Mouse (Mus musculus): ENCODE data around the gene Eefsec. TPM values are rescaled to one million over a fixed set of nuclear protein-coding genes. Genes with fewer than 3 reads are reported as not detected.

Gene Eefsec
- polyA plus RNA-seq, 1 experiment = 18.7 TPM

DNA sequence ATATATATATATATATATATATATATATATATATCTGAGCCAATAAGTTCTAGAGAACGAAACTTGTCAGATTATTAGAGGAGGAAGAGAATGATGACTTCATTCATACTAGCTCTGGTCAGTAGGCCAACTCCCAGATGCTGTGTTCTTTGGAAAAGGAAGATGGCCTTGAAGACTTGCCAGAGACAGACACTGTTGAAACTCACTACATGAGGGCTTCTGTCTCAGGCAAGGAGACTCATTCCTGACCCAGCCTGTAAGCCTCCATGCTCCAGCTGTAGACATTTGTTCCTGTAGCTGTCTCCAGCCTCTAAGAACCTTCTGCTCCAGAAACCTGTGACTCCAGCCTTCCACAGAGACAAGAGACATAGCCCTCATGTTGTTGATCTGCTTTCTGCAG, 85.2 kb downstream of the Eefsec start:
- no peaks in the 10 kb centered on the region for H3K36me3 ChIP-seq (ENCODE audit: control insufficient read depth, insufficient read depth, low read length, poor library complexity, severe bottlenecking)
- no peak overlapping the region for H3K9ac ChIP-seq (ENCODE audit: low read depth, poor library complexity, severe bottlenecking)
- no peak overlapping the region for H3K4me3 ChIP-seq (ENCODE audit: low read depth, low read length)
- no peak for TF ChIP-seq POLR2A (IDR thresholded peaks at IDR 0.05; ENCODE audit: insufficient read depth, low read length)
- no peak for TF ChIP-seq CTCF (IDR thresholded peaks at IDR 0.05; ENCODE audit: low read depth, low read length)
- no peak for TF ChIP-seq EP300 (IDR thresholded peaks at IDR 0.05; ENCODE audit: insufficient read depth, low read depth, low read length)
- H3K27ac ChIP-seq (ENCODE audit: insufficient read depth, low read length) = no peak overlapping the region
- H3K9me3 ChIP-seq (replicated peaks; ENCODE audit: control insufficient read depth, insufficient read depth, low read length, poor library complexity, severe bottlenecking) = no peaks in the 10 kb centered on the region
- no peaks in the 10 kb centered on the region for H3K4me1 ChIP-seq (ENCODE audit: control insufficient read depth, insufficient read depth, low read length)
- no peaks in the 10 kb centered on the region for H3K27me3 ChIP-seq (ENCODE audit: control insufficient read depth, insufficient read depth, low read length, poor library complexity, severe bottlenecking)

DNA sequence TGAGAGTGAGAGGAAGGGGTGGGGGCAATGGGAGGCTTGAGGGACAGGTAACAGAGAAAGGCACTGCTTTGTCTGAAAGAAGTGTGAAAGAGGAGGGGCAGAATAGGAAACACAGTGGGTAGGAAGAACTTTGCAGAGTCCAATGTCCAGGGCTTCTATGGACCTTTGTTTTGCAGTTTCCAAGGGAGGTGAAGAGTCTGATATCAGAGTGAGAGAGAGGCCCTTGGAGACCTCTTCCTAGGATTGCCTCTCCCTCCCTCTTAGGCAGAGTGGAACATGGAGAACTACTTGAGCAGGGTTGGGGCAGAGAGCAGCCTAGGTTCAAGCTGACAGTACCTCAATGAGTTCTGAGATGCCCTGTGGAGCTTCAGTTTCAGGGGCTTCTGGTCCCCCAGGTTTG, 88.1 kb downstream of the Eefsec start:
- H3K4me3 ChIP-seq (ENCODE audit: low read depth, low read length) = no peak overlapping the region
- no peak overlapping the region for H3K27ac ChIP-seq (ENCODE audit: insufficient read depth, low read length)
- TF ChIP-seq CTCF (IDR thresholded peaks at IDR 0.05; ENCODE audit: low read depth, low read length) = no peak
- no peak for TF ChIP-seq POLR2A (IDR thresholded peaks at IDR 0.05; ENCODE audit: insufficient read depth, low read length)
- no peak for TF ChIP-seq EP300 (IDR thresholded peaks at IDR 0.05; ENCODE audit: insufficient read depth, low read depth, low read length)
- H3K9ac ChIP-seq (ENCODE audit: low read depth, poor library complexity, severe bottlenecking) = no peak overlapping the region
- no peaks in the 10 kb centered on the region for H3K27me3 ChIP-seq (ENCODE audit: control insufficient read depth, insufficient read depth, low read length, poor library complexity, severe bottlenecking)
- H3K4me1 ChIP-seq (ENCODE audit: control insufficient read depth, insufficient read depth, low read length) = no peaks in the 10 kb centered on the region
- no peaks in the 10 kb centered on the region for H3K36me3 ChIP-seq (ENCODE audit: control insufficient read depth, insufficient read depth, low read length, poor library complexity, severe bottlenecking)
- H3K9me3 ChIP-seq (replicated peaks; ENCODE audit: control insufficient read depth, insufficient read depth, low read length, poor library complexity, severe bottlenecking) = no peaks in the 10 kb centered on the region

DNA sequence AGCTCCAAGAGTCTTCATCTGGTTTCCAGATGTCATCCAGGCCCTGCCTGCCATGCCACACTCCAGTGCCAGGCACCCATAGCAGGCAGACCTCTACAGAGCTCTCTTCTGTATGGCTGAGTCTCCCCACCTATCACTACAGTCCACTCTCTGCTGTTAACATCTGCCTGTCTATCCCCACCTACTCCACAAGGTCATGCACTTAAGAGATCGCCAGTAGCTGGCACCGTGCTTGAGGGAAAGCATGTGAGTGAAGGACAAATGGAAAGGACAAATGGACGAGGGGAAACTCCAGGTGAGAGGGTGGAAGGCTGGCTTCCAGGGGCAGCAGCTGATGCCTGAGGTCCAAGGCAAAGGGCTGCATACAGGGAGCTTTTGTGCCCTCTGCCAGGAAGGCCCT, 90.5 kb downstream of the Eefsec start:
- no peaks in the 10 kb centered on the region for H3K9me3 ChIP-seq (replicated peaks; ENCODE audit: control insufficient read depth, insufficient read depth, low read length, poor library complexity, severe bottlenecking)
- H3K9ac ChIP-seq (ENCODE audit: low read depth, poor library complexity, severe bottlenecking) = no peak overlapping the region
- no peak overlapping the region for H3K4me3 ChIP-seq (ENCODE audit: low read depth, low read length)
- H3K36me3 ChIP-seq (ENCODE audit: control insufficient read depth, insufficient read depth, low read length, poor library complexity, severe bottlenecking) = no peaks in the 10 kb centered on the region
- no peaks in the 10 kb centered on the region for H3K27me3 ChIP-seq (ENCODE audit: control insufficient read depth, insufficient read depth, low read length, poor library complexity, severe bottlenecking)
- H3K27ac ChIP-seq (ENCODE audit: insufficient read depth, low read length) = no peak overlapping the region
- TF ChIP-seq POLR2A (IDR thresholded peaks at IDR 0.05; ENCODE audit: insufficient read depth, low read length) (no peak), EP300 (IDR thresholded peaks at IDR 0.05; ENCODE audit: insufficient read depth, low read depth, low read length) (no peak), CTCF (IDR thresholded peaks at IDR 0.05; ENCODE audit: low read depth, low read length) (no peak)
- no peaks in the 10 kb centered on the region for H3K4me1 ChIP-seq (ENCODE audit: control insufficient read depth, insufficient read depth, low read length)

DNA sequence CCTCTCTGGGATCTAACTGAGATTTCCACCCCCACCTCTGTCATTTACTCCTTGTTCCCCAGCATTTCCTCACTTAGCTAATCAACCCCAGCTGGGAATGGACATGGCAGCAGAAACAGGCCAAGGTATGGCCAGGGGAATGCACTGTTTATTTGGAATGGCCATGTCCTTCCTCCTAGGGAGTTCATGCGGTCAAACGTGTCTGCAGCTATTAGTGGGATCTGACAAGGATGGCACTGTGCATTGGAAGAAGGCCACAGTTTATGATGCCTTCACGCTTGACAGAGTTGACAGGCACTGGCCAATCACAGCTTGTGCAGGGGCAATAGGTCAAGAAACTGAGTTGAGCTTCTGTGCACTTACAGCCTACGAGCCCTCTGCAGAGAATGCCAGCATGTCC, 93.8 kb downstream of the Eefsec start:
- no peak for TF ChIP-seq EP300 (IDR thresholded peaks at IDR 0.05; ENCODE audit: insufficient read depth, low read depth, low read length)
- TF ChIP-seq CTCF (IDR thresholded peaks at IDR 0.05; ENCODE audit: low read depth, low read length) = no peak
- TF ChIP-seq POLR2A (IDR thresholded peaks at IDR 0.05; ENCODE audit: insufficient read depth, low read length) = no peak
- H3K27ac ChIP-seq (ENCODE audit: insufficient read depth, low read length) = no peak overlapping the region
- no peak overlapping the region for H3K4me3 ChIP-seq (ENCODE audit: low read depth, low read length)
- H3K27me3 ChIP-seq (ENCODE audit: control insufficient read depth, insufficient read depth, low read length, poor library complexity, severe bottlenecking) = no peaks in the 10 kb centered on the region
- no peaks in the 10 kb centered on the region for H3K36me3 ChIP-seq (ENCODE audit: control insufficient read depth, insufficient read depth, low read length, poor library complexity, severe bottlenecking)
- H3K9me3 ChIP-seq (replicated peaks; ENCODE audit: control insufficient read depth, insufficient read depth, low read length, poor library complexity, severe bottlenecking) = no peaks in the 10 kb centered on the region
- H3K9ac ChIP-seq (ENCODE audit: low read depth, poor library complexity, severe bottlenecking) = no peak overlapping the region
- H3K4me1 ChIP-seq (ENCODE audit: control insufficient read depth, insufficient read depth, low read length) = no peaks in the 10 kb centered on the region

DNA sequence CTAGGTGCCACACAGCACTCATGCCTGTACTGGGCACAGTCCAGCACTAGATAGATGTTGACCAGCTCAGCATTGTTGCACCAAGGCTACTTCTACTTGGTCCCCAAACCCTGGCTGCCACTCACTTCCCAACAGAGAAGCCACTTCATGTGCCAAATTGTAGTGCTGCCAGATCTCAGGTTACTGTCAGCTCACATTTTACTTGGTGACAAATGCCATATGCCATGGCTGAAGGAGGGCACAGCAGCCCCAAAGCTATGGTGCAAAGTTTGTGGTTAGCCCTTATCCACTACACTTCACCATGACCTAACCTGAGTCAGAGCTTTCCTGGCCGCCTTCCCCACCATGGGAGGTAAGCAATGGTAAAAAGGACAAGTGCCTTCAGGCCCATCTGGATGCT, 99.6 kb downstream of the Eefsec start:
- Histone ChIP-seq H3K27ac (ENCODE audit: insufficient read depth, low read length) (no peak overlapping the region), H3K9ac (ENCODE audit: low read depth, poor library complexity, severe bottlenecking) (no peak overlapping the region), H3K27me3 (ENCODE audit: control insufficient read depth, insufficient read depth, low read length, poor library complexity, severe bottlenecking) (no peaks in the 10 kb centered on the region), H3K9me3 (replicated peaks; ENCODE audit: control insufficient read depth, insufficient read depth, low read length, poor library complexity, severe bottlenecking) (no peaks in the 10 kb centered on the region), H3K36me3 (ENCODE audit: control insufficient read depth, insufficient read depth, low read length, poor library complexity, severe bottlenecking) (no peaks in the 10 kb centered on the region), H3K4me1 (ENCODE audit: control insufficient read depth, insufficient read depth, low read length) (no peaks in the 10 kb centered on the region), H3K4me3 (ENCODE audit: low read depth, low read length) (no peak overlapping the region)
- TF ChIP-seq POLR2A (IDR thresholded peaks at IDR 0.05; ENCODE audit: insufficient read depth, low read length) (no peak), CTCF (IDR thresholded peaks at IDR 0.05; ENCODE audit: low read depth, low read length) (no peak), EP300 (IDR thresholded peaks at IDR 0.05; ENCODE audit: insufficient read depth, low read depth, low read length) (no peak)

DNA sequence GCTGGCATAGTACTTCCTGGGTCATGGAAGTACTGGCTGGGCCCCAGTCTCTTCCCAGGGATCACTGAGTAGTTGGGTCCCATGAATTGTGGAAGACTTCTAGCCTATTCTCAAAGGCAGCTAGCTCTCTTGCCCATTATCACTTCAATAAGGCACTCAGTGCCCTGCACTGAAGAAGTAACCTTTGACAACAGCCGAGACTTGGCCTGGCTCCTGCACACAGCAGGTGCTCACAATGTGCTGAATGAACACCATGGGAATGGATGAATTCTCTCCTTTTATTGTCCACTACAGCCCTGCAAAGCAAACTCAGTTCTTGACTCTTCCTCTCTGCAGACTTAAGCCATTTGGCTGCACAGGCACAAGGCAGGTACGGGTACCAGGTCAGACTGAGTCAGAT, 101.0 kb downstream of the Eefsec start:
- Histone ChIP-seq H3K36me3 (ENCODE audit: control insufficient read depth, insufficient read depth, low read length, poor library complexity, severe bottlenecking) (no peaks in the 10 kb centered on the region), H3K4me1 (ENCODE audit: control insufficient read depth, insufficient read depth, low read length) (no peaks in the 10 kb centered on the region), H3K27ac (ENCODE audit: insufficient read depth, low read length) (no peak overlapping the region), H3K9me3 (replicated peaks; ENCODE audit: control insufficient read depth, insufficient read depth, low read length, poor library complexity, severe bottlenecking) (no peaks in the 10 kb centered on the region), H3K27me3 (ENCODE audit: control insufficient read depth, insufficient read depth, low read length, poor library complexity, severe bottlenecking) (no peaks in the 10 kb centered on the region), H3K4me3 (ENCODE audit: low read depth, low read length) (no peak overlapping the region), H3K9ac (ENCODE audit: low read depth, poor library complexity, severe bottlenecking) (no peak overlapping the region)
- TF ChIP-seq EP300 (IDR thresholded peaks at IDR 0.05; ENCODE audit: insufficient read depth, low read depth, low read length) (no peak), POLR2A (IDR thresholded peaks at IDR 0.05; ENCODE audit: insufficient read depth, low read length) (no peak), CTCF (IDR thresholded peaks at IDR 0.05; ENCODE audit: low read depth, low read length) (no peak)
